Mouse (Mus musculus): ENCODE measurements around the gene Lrig1.

Lrig1 gene

GRCm38 (mm10) chr6:94700067-94700491 lies at the start of gene Lrig1:
Gene Lrig1, minus strand, starts transcription at chr6:94700158.
- peak; percentile 98 for DNase-seq (ENCODE audit: low read depth, low spot score)

- no peak for DNase-seq (ENCODE audit: low read depth, low spot score)
Measured at GRCm38 (mm10) chr6:94749626-94750025, 49.7 kb upstream of the Lrig1 start.

DNA sequence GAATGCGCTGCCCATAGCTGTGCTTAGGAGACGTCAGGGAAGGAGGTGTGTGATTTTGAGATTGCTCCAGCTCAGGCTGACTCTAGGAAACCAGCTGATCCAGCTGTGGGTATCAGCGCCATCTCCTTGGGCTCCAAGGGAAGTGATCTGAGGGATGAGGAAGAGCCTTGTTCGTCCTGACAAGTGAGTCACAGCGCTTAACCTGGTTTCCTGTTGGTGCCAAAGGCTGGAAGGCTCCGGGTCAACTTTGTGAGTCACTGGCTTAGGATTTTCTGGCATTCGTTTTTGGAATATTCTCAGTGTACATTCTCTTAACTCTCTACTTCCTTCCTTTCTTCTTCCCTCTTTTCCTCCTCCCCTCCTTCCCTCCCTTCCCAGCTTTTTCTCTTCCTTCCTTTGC lies 48.4 kb upstream of the Lrig1 start:
- no peak for DNase-seq (ENCODE audit: low read depth, low spot score)

DNA sequence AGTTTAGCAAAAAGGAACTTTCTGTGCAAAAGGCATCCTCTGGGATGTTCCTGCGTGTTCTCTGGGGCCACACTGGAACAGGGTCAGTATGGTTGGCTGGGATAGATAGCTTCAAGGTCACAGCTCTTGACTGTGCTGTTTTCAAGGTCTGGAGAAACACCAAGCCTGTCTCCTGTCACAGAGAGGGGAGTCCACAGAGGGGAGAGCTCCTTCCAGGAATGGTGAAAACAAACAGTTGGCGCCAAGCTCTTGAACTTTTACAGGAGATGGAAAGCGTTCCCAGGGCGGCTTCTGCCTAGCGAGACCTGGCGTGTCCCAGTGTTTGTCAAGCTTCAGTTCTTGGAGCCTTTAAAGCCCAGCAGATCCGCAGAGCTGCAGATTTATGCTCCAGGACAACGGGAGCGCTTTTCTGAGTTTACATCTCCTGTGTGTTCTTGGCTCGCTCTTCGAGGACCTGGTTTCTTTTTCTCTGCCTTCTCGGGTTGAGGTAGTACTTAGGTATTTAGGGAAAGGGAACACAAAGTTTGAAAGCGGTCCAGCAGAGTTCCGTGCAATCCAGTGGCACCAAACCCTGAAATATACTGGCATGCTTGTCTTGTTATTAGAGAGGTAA lies 40.3 kb upstream of the Lrig1 start:
- no peak for DNase-seq (ENCODE audit: low read depth, low spot score)

DNA sequence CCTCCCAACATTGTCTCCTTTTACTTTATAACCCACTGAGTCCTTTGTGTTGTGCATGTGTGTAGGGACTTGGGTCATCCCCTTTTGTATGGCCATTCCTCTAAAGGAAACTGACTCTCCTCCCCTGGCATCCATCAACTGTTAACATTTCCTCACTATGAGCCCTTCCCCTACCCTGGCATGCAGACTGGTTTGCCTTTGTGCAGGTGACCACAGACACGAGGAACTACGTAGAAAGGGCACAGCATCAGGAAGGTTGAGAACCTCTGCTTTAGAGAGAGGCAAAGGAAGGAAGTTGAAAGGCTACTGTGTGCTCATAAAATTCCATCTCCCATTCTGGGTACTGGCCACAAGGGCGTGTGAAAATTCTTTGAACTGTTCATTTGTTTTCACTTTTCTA lies 38.7 kb upstream of the Lrig1 start:
- DNase-seq (ENCODE audit: low read depth, low spot score): no peak

DNA sequence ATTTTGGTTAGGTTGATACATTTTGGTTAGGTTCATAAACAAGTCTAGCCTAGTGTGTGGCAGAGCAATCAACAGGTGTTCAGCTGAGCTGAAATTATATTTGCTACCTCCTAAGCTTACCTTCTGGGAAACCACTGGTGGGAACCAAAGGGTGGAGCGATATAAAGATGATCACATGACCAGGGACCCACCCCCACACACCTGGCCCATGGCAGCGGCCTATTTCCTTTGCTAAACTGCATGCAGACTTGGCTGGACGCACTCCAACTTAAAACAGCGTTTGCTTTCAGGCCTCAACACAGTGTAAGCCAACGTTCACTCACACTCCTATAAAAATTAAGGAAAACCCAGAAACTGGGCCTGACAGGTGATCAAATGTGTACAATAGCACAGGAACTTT lies 33.9 kb upstream of the Lrig1 start:
- DNase-seq (ENCODE audit: low read depth, low spot score): no peak

GRCm38 (mm10) chr6:94729847-94730246 lies 29.9 kb upstream of the Lrig1 start:
- DNase-seq (ENCODE audit: low read depth, low spot score): no peak

GRCm38 (mm10) chr6:94729132-94729531 lies 29.2 kb upstream of the Lrig1 start:
- DNase-seq (ENCODE audit: low read depth, low spot score): no peak

DNA sequence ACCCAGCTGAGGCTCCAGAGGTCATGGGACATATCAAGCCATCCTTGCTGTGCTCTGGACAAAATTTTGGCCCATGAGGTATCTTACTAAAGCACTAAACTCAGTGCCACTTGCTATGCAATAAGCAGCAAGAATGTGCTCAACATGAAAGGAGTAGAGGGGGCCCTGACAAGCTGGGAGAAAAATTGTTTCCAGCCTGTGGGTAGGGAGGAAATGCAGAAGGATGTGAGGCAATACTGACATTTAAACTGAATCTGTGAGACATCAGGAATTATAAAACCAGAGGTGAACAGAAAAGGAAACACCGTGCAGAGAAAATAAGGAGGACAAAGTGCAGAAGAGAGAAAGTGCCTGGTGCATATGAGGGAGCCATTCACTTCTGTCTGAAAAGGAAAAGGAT lies 24.7 kb upstream of the Lrig1 start:
- no peak for DNase-seq (ENCODE audit: low read depth, low spot score)

- DNase-seq (ENCODE audit: low read depth, low spot score): no peak
Measured at GRCm38 (mm10) chr6:94718607-94719346, 18.8 kb upstream of the Lrig1 start.

GRCm38 (mm10) chr6:94717705-94718489 lies 17.9 kb upstream of the Lrig1 start:
- no peak for DNase-seq (ENCODE audit: low read depth, low spot score)

GRCm38 (mm10) chr6:94715645-94715940 lies 15.6 kb upstream of the Lrig1 start:
- DNase-seq (ENCODE audit: low read depth, low spot score): no peak

- DNase-seq (ENCODE audit: low read depth, low spot score): no peak
Measured at GRCm38 (mm10) chr6:94714815-94715644, 15.1 kb upstream of the Lrig1 start.

DNA sequence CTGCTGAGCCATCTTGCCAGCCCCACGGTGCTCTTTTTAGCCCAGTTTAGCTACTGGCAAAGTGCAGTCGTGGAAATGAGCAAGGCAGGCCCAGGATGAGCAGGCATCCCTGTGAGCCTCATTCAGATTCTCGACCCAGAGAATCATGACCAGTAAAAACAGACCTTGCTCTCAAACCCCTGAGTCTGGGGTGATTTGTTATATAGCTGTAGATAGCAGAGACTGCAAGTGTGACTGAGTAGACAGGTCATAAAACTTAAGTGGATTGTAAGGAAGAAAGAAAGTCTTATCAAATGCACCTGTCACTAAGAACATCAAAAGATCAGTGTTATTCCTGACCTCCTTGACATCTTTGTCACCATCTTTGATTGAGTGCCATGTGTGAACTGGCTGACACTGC lies 9.9 kb upstream of the Lrig1 start:
- no peak for DNase-seq (ENCODE audit: low read depth, low spot score)

GRCm38 (mm10) chr6:94709150-94709549 lies 9.2 kb upstream of the Lrig1 start:
- DNase-seq (ENCODE audit: low read depth, low spot score): no peak

DNA sequence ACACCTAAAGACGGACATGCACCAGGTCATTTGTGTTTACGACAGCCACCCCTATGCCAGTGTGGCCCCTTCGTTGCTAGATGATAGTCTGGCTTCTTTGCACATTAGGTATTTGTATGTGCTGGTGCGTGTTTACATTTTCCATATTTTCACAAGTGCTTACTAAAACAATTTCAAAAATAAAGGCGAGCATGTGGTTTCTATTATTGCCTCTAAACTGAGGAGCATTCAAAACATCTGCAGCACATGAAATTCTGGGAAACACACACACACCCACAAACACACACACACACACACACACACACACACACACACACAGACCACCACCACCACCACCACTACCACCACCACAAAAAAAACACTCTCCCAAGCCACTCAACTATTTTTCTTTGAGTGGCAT lies 7.3 kb upstream of the Lrig1 start:
- DNase-seq (ENCODE audit: low read depth, low spot score): no peak

DNA sequence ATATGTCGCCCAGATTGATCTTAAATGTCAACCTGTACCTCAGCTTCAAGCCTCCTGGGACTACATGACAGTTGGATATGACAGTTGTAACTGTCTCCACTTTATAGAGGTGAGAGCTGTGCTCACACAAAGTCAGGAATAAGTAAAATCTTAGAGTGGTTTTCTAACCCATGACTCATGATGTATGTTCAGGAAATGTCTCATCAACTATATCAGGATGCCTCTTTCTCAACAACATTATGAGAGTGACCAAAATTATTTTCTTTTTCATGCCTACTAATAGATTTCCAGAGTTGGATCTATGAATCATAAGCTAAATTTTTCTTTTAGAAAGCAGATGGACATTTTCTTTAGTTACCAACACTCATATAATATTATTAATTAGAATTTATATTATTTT lies 6.0 kb upstream of the Lrig1 start:
- DNase-seq (ENCODE audit: low read depth, low spot score): no peak

DNA sequence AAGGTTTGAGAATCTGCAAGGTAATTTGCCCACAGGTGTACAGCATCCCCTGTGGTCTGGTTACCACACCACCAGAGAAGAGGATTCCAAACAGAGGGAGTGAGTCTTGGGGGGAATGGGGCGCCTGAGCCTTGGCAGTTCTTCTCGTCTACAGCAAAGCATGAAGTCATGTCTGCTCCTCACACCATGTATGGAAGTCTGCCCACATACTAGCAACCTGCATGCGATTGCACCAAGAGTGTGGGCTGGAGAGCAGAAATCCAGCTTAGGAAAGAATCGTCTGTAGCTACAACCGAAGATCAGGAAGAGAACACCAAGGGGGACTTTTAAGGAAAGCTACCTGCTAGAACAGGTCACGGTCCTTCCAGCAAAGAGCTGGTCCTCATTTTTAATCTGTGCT lies 3.0 kb upstream of the Lrig1 start:
- no peak for DNase-seq (ENCODE audit: low read depth, low spot score)

DNA sequence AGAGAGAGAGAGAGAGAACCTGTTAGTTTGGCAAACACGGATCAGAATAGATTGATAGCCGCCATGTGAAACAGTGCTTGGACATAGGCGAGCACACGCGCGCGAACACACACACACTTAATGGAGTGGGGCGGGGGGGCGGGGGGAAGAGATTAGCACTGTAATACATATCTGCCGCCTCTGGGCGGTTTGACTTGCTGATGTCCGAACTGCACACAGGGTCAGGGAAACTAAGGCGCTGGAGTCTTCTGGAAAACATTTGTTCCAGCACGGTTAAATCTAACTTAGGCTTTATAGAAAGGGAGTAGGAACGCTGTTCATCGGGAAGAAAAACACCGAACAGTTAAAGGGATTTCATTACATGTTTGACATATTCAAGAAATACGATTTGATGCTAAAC lies 1.1 kb upstream of the Lrig1 start:
- no peak for DNase-seq (ENCODE audit: low read depth, low spot score)

DNA sequence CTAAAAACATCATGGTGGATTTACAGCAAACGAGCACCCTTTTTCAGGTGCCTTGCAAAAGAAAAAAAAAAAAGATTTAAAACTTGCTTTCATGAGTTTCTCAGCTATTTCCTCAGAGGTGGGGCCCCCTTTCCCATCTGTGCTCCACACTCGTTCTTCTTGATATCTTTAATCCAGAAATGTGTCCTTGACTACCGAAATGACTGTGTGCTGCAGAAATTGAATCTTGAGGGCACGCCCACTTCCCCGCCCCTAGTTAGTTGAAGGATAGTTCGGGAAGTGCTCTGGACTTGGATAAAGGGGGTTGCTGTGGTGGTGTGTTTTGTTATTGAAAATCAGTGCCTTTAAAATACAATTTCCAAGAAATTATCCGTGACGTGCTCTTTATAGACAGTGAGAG lies 654 bp upstream of the Lrig1 start:
- no peak for DNase-seq (ENCODE audit: low read depth, low spot score)

GRCm38 (mm10) chr6:94699173-94699987 lies 578 bp downstream of the Lrig1 start:
- no peak for DNase-seq (ENCODE audit: low read depth, low spot score)

Data from skeletal muscle tissue, adult 2 months (tissue).